ENCODE assay signal across 9 mouse cellular contexts in genomic region chr3:154885452-154885851, GRCm38 (mm10).
DNase-seq lines count a peak whose midpoint lies in the region; ATAC-seq and TF ChIP-seq lines count a peak whose summit lies in the region.
"Had no signal": no experiment of that assay in that cellular context is flagged by ENCODE, and none has a peak within 500 bp of the region (broad histone marks: within the 10 kb centered on the region; RNA-seq: fewer than 3 reads in every experiment).

No protein-coding gene starts in this region.

- H3K9me3 ChIP-seq in kidney, embryonic 15.5 days (replicated peaks), result no peaks in the 10 kb centered on the region
- no peaks in the 10 kb centered on the region for H3K9me3 ChIP-seq in forebrain, embryonic 10.5 days
- H3K9me3 ChIP-seq: heart, embryonic 15.5 days had no signal

- peak; percentile 32 for DNase-seq in kidney, postnatal 10 days
- no peak for DNase-seq in Patski (ENCODE audit: low read depth, low spot score)
- DNase-seq in spleen, adult 12 weeks (ENCODE audit: low spot score), result no peak
- DNase-seq in forebrain, embryonic 10.5 days (ENCODE audit: extremely low spot score, low spot score), result no peak

- no peaks in the 10 kb centered on the region for H3K27me3 ChIP-seq in kidney, embryonic 15.5 days
- H3K27me3 ChIP-seq in Patski, result no peaks in the 10 kb centered on the region
- no peaks in the 10 kb centered on the region for H3K27me3 ChIP-seq in forebrain, embryonic 10.5 days (ENCODE audit: poor library complexity, severe bottlenecking)
- H3K27me3 ChIP-seq: heart, embryonic 15.5 days had no signal

- no peaks in the 10 kb centered on the region for H3K36me3 ChIP-seq in kidney, embryonic 15.5 days
- no peaks in the 10 kb centered on the region for H3K36me3 ChIP-seq in forebrain, embryonic 10.5 days (replicated peaks)
- H3K36me3 ChIP-seq: heart, embryonic 15.5 days had no signal

- no peak overlapping the region for H3K9ac ChIP-seq in kidney, embryonic 15.5 days
- H3K9ac ChIP-seq: heart, embryonic 15.5 days had no signal

- TF ChIP-seq CTCF in Patski (IDR thresholded peaks at IDR 0.05), result no peak

- CTCF ChIA-PET in Patski (lab: Charles Lee), result no interaction called here

- in situ Hi-C loops in Patski (cut with MboI; ENCODE audit: low pct_unique_long_range_greater_than_20kb), result no loop called here

- no peak overlapping the region for H3K4me3 ChIP-seq in kidney, embryonic 15.5 days (replicated peaks)
- no peak overlapping the region for H3K4me3 ChIP-seq in forebrain, embryonic 10.5 days
- H3K4me3 ChIP-seq: heart, embryonic 15.5 days had no signal

- no peak overlapping the region for H3K4me2 ChIP-seq in kidney, embryonic 15.5 days
- H3K4me2 ChIP-seq: heart, embryonic 15.5 days had no signal

- H3K4me1 ChIP-seq in kidney, embryonic 15.5 days, result 0 out of 2 replicates have a peak, but pooled peaks cover 3% of the 10 kb centered on the region
- peaks cover 9% of the 10 kb centered on the region; the same call in 1 of the 2 replicates for H3K4me1 ChIP-seq in forebrain, embryonic 10.5 days

- POLR2A ChIA-PET in Patski (lab: Charles Lee), result no interaction called here

- ATAC-seq in kidney, embryonic 15.5 days (replicated peaks; ENCODE audit: low FRiP score), result no peak
- peak; percentile 24 for ATAC-seq in Patski
- peak; percentile 45; the same call in 1 of the 2 replicates for ATAC-seq in common myeloid progenitor, adult 5-6 weeks (replicated peaks; ENCODE audit: low read depth, poor library complexity, severe bottlenecking)
- peak; percentile 44; the same call in 1 of the 2 replicates for ATAC-seq in megakaryocyte-erythroid progenitor cell, adult 5-6 weeks (replicated peaks; ENCODE audit: low FRiP score, low TSS enrichment, poor library complexity, severe bottlenecking)
- ATAC-seq in monocyte, adult 5-6 weeks (replicated peaks; ENCODE audit: insufficient number of reproducible peaks, low FRiP score, low TSS enrichment, poor library complexity, severe bottlenecking), result no peak

- WGBS in kidney, embryonic 15.5 days, result 25% methylated on average over 5 of the region's 5 CpGs
- 44% methylated on average over 5 of the region's 5 CpGs for WGBS in forebrain, embryonic 10.5 days

- no peak overlapping the region for H3K27ac ChIP-seq in kidney, embryonic 15.5 days
- H3K27ac ChIP-seq in forebrain, embryonic 10.5 days, result no peak overlapping the region
- H3K27ac ChIP-seq: heart, embryonic 15.5 days had no signal

Comparison
In these comparisons a context has a peak if more than half of its experiments do, and no peak if none do; other contexts are left out.
1. ATAC-seq: peak in Patski (single experiment), common myeloid progenitor, adult 5-6 weeks (single experiment) and megakaryocyte-erythroid progenitor cell, adult 5-6 weeks (single experiment); none in kidney, embryonic 15.5 days (single experiment) and monocyte, adult 5-6 weeks (single experiment).